Mouse (Mus musculus) C2C12 (cell line): ENCODE measurements at regions not wholly inside any gene's neighbourhood (a gene's known extent, or its start where the extent isn't known, plus 50 kb on each side); places are given as distances from the start of the nearest gene placed in this dataset.

ENCODE experiments used
- CEBPB ChIP-seq: IDR thresholded peaks from one replicate; pipeline ENCODE4 v1.6.1; 2011; ENCODE audit warnings: low read depth, mild to moderate bottlenecking, control low read depth, moderate library complexity
- CTCF ChIP-seq: IDR thresholded peaks from one replicate; pipeline ENCODE4 v1.5.1; 2011; ENCODE audit not compliant: control insufficient read depth, insufficient read depth, insufficient read length
- FOSL1 ChIP-seq: IDR thresholded peaks from one replicate; pipeline ENCODE4 v1.8.0; 2011; ENCODE audit warnings: mild to moderate bottlenecking, low read length; ENCODE audit not compliant: poor library complexity, insufficient read depth, severe bottlenecking
- MAX ChIP-seq: IDR thresholded peaks from one replicate; pipeline ENCODE4 v1.6.1; 2011; ENCODE audit warnings: mild to moderate bottlenecking, control low read depth
- MYOD1 ChIP-seq: IDR thresholded peaks from one replicate; pipeline ENCODE4 v1.6.1; 2011; ENCODE audit warnings: low read depth; ENCODE audit not compliant: control insufficient read depth, insufficient read length

DNA sequence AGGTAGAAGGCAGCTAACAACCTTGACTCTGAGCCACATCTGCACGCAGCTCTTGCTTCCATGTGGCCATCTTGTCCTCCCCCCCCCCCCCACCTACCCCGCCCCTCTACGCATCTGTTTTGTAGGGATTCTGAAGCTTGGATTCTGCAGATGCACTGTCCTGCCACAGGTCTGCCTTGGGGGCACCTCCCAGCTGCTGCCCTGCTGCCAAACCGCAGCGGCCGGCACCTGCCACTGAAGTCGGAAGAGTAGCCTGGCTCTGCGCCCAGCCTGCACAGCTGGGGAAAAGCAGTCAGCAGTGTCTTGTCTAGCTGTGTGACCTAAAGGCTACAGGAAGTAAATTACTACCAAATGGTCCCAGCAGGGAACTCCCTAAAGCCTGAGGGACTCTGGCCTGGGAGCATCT, 119.3 kb downstream of the Ddx1 start:
- no peak for TF ChIP-seq MAX
- no peak for TF ChIP-seq CTCF
- no peak for TF ChIP-seq CEBPB
- no peak for TF ChIP-seq MYOD1
- no peak for TF ChIP-seq FOSL1
